Mouse (Mus musculus) midbrain, embryonic 11.5 days (tissue): ENCODE measurements at regions not wholly inside any gene's neighbourhood (a gene's known extent, or its start where the extent isn't known, plus 50 kb on each side); places are given as distances from the start of the nearest gene placed in this dataset.
"Not testable (repeated sequence)": the region's sequence is repeated elsewhere in the genome, so short reads cannot be mapped to it uniquely, and the experiment has no call there.

ENCODE experiments used
- ATAC-seq: fragments of 200-750 bp; cut with Nextera tagmentation; 2 replicates; pipeline ENCODE4 v1.8.0; 2017; ENCODE audit warnings: moderate TSS enrichment, moderate library complexity; ENCODE audit not compliant: low FRiP score
- DNase-seq: peaks from one replicate; pipeline ENCODE4 v3.0.0; 2015; ENCODE audit warnings: low spot score; ENCODE audit errors: missing footprints
- H3K27ac ChIP-seq: fragments of 300-500 bp; sonication (generic); 2 replicates; pipeline ENCODE4 v1.5.1; 2014; ENCODE audit warnings: low read depth, low read length
- H3K27me3 ChIP-seq: fragments of 300-500 bp; sonication (generic); 2 replicates; pipeline ENCODE4 v1.6.1; 2014; ENCODE audit warnings: mild to moderate bottlenecking, low read length, moderate library complexity, mixed read lengths; ENCODE audit not compliant: control insufficient read depth, insufficient read depth
- H3K36me3 ChIP-seq: fragments of 300-500 bp; sonication (generic); 2 replicates; pipeline ENCODE4 v1.6.1; 2014; ENCODE audit warnings: mild to moderate bottlenecking, low read length, moderate library complexity, mixed read lengths; ENCODE audit not compliant: control insufficient read depth, insufficient read depth
- H3K4me1 ChIP-seq: fragments of 300-500 bp; sonication (generic); 2 replicates; pipeline ENCODE4 v1.6.1; 2014; ENCODE audit warnings: low read length; ENCODE audit not compliant: control insufficient read depth, insufficient read depth
- H3K4me2 ChIP-seq: fragments of 300-500 bp; sonication (generic); 2 replicates; pipeline ENCODE4 v1.6.1; 2014; ENCODE audit warnings: mild to moderate bottlenecking, moderate library complexity
- H3K4me3 ChIP-seq: fragments of 300-500 bp; sonication (generic); 2 replicates; pipeline ENCODE4 v1.5.1; 2014; ENCODE audit warnings: low read depth, low read length
- H3K9ac ChIP-seq: fragments of 300-500 bp; sonication (generic); 2 replicates; pipeline ENCODE4 v1.6.1; 2014; ENCODE audit warnings: low read length
- H3K9me3 ChIP-seq: fragments of 300-500 bp; sonication (generic); 2 replicates; pipeline ENCODE4 v1.6.1; 2016; ENCODE audit warnings: low read length; ENCODE audit not compliant: control insufficient read depth
- WGBS: fragments of 180-500 bp; shearing (Covaris S2); extraction: QIAGEN DNeasy Blood & Tissue Kit; methylation state at CpG from one replicate; pipeline ENCODE4 v1.1.7; 2014; 5-methylcytosine and 5-hydroxymethylcytosine counted together

- Histone ChIP-seq H3K4me3 (no peak overlapping the region), H3K27ac (no peak overlapping the region), H3K4me2 (no peak overlapping the region), H3K27me3 (no peaks in the 10 kb centered on the region), H3K9me3 (no peaks in the 10 kb centered on the region), H3K36me3 (no peaks in the 10 kb centered on the region), H3K4me1 (no peaks in the 10 kb centered on the region), H3K9ac (no peak overlapping the region)
- no peak for ATAC-seq
- DNase-seq = no peak
- 83% methylated on average over 1 of the region's 1 CpGs for WGBS
These were observed 181.5 kb upstream of the Nrxn1 start for GRCm38 (mm10) chr17:91274378-91274777.

GRCm38 (mm10) chr17:91238719-91239118 is 145.8 kb upstream of the Nrxn1 start:
- Histone ChIP-seq H3K4me2 (no peak overlapping the region), H3K4me3 (no peak overlapping the region), H3K36me3 (no peaks in the 10 kb centered on the region), H3K27me3 (no peaks in the 10 kb centered on the region), H3K27ac (no peak overlapping the region), H3K4me1 (no peaks in the 10 kb centered on the region), H3K9ac (no peak overlapping the region), H3K9me3 (no peaks in the 10 kb centered on the region)
- 95% methylated on average over 2 of the region's 2 CpGs for WGBS
- no peak for DNase-seq
- ATAC-seq = no peak

- peak; percentile 77; the same call in 1 of the 2 replicates for ATAC-seq
These were observed 143.8 kb upstream of the Nrxn1 start for GRCm38 (mm10) chr17:91236653-91237052.

GRCm38 (mm10) chr17:91226378-91226777 is 133.5 kb upstream of the Nrxn1 start:
- ATAC-seq (peak; percentile 72), DNase-seq (peak; percentile 81)
- no peaks in the 10 kb centered on the region for H3K36me3 ChIP-seq
- H3K4me2 ChIP-seq = no peak overlapping the region
- H3K4me1 ChIP-seq = no peaks in the 10 kb centered on the region
- H3K27ac ChIP-seq = no peak overlapping the region
- 81% methylated on average over 5 of the region's 5 CpGs for WGBS
- no peaks in the 10 kb centered on the region for H3K27me3 ChIP-seq
- H3K9ac ChIP-seq = no peak overlapping the region
- H3K4me3 ChIP-seq = no peak overlapping the region
- H3K9me3 ChIP-seq = no peaks in the 10 kb centered on the region

More at GRCm38 (mm10) chr17:91236653-91237052, 143.8 kb upstream of the Nrxn1 start:
- not testable (repeated sequence) for H3K4me1 ChIP-seq, DNase-seq, H3K4me3 ChIP-seq, H3K27ac ChIP-seq, H3K9ac ChIP-seq, H3K9me3 ChIP-seq, H3K4me2 ChIP-seq, H3K36me3 ChIP-seq, H3K27me3 ChIP-seq
- WGBS = 97% methylated on average over 14 of the region's 14 CpGs

- Histone ChIP-seq H3K27ac (no peak overlapping the region), H3K9me3 (no peaks in the 10 kb centered on the region), H3K9ac (no peak overlapping the region), H3K4me2 (no peak overlapping the region), H3K27me3 (no peaks in the 10 kb centered on the region), H3K36me3 (no peaks in the 10 kb centered on the region), H3K4me1 (no peaks in the 10 kb centered on the region), H3K4me3 (no peak overlapping the region)
- ATAC-seq = no peak
- WGBS = 77% methylated on average over 4 of the region's 4 CpGs
- peak; percentile 61 for DNase-seq
These were observed 133.0 kb upstream of the Nrxn1 start for GRCm38 (mm10) chr17:91225916-91226315.

GRCm38 (mm10) chr17:91216429-91216828 is 123.6 kb upstream of the Nrxn1 start:
- Histone ChIP-seq H3K9ac (no peak overlapping the region), H3K36me3 (no peaks in the 10 kb centered on the region), H3K9me3 (no peaks in the 10 kb centered on the region), H3K27ac (no peak overlapping the region), H3K4me2 (no peak overlapping the region), H3K27me3 (no peaks in the 10 kb centered on the region), H3K4me3 (no peak overlapping the region), H3K4me1 (no peaks in the 10 kb centered on the region)
- DNase-seq = peak; percentile 67
- ATAC-seq = no peak

GRCm38 (mm10) chr17:91182574-91182973 is 89.7 kb upstream of the Nrxn1 start:
- 84% methylated on average over 4 of the region's 4 CpGs for whole genome bisulfite sequencing
- H3K27me3 ChIP-seq = no peaks in the 10 kb centered on the region

GRCm38 (mm10) chr17:91161834-91162233 is 69.0 kb upstream of the Nrxn1 start:
- H3K27me3 ChIP-seq = no peaks in the 10 kb centered on the region
- no peak overlapping the region for H3K4me3 ChIP-seq
- ATAC-seq = peak; percentile 64; the same call in 1 of the 2 replicates
- no peaks in the 10 kb centered on the region for H3K36me3 ChIP-seq
- H3K9ac ChIP-seq = no peak overlapping the region
- DNase-seq = no peak
- 60% methylated on average over 2 of the region's 2 CpGs for WGBS
- no peaks in the 10 kb centered on the region for H3K9me3 ChIP-seq
- H3K4me1 ChIP-seq = no peaks in the 10 kb centered on the region
- H3K4me2 ChIP-seq = no peak overlapping the region
- H3K27ac ChIP-seq = no peak overlapping the region

More at GRCm38 (mm10) chr17:91182574-91182973, 89.7 kb upstream of the Nrxn1 start:
- H3K4me2 ChIP-seq = no peak overlapping the region
- H3K9me3 ChIP-seq = no peaks in the 10 kb centered on the region
- no peak overlapping the region for H3K4me3 ChIP-seq
- H3K4me1 ChIP-seq = no peaks in the 10 kb centered on the region
- no peak for DNase-seq
- H3K36me3 ChIP-seq = no peaks in the 10 kb centered on the region
- ATAC-seq = no peak
- no peak overlapping the region for H3K9ac ChIP-seq
- no peak overlapping the region for H3K27ac ChIP-seq
